Mouse (Mus musculus) induced T-regulatory cell, adult 2 months (primary cell): ENCODE data around the gene Suclg1.

Experiments
- DNase-seq: peaks from one replicate; pipeline ENCODE4 v3.0.0-alpha.2; 2012; ENCODE audit warnings: low read depth

Gene Suclg1

GRCm38 (mm10) chr6:73249851-73250250, 1.7 kb downstream of the Suclg1 start:
- no peak for DNase-seq

GRCm38 (mm10) chr6:73251336-73251735, 3.2 kb downstream of the Suclg1 start:
- DNase-seq, result no peak

- no peak for DNase-seq
Measured at GRCm38 (mm10) chr6:73252396-73252795, 4.2 kb downstream of the Suclg1 start.

- no peak for DNase-seq
Measured at GRCm38 (mm10) chr6:73253006-73253405, 4.8 kb downstream of the Suclg1 start.

DNA sequence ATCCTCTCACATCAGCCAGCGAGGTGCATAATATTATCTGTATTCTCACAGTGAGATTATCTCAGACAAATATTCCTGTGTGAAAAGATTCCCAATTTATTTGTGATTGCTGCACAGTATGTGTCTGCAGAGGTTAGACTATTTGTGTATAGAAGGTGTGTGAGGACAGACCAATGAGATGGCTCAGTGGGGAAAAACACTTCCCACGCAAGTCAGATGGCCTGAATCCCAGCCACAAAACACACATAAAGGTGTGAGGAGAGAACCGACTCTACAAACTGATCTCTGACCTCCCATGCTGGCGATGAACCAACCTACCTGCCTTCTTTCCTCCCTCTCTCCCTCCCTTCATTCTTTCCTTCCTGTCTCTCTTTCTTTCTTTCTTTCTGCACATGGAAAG, 5.4 kb downstream of the Suclg1 start:
- DNase-seq, result no peak

- DNase-seq, result peak; percentile 39
Measured at GRCm38 (mm10) chr6:73254307-73255228, 6.4 kb downstream of the Suclg1 start.

DNA sequence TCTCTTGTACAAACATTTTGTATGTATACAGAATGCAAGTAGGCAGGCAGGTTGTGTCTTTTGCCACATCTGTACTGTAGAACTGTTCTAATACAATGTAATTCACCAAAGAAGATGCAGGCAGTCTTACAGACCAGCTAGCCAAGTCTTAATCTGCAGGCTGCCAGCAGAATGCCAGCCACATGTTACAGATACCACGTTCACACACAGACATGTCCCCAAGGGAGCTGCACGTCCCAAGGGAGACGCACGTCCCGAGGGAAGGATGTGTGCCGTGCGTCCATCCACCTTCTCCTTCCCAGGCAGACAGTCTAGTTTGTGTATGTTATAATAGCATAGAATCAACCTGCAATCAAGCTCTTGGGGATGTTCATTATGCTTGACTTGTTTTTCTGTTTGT, 8.9 kb downstream of the Suclg1 start:
- DNase-seq, result no peak

GRCm38 (mm10) chr6:73260110-73260509, 11.9 kb downstream of the Suclg1 start:
- DNase-seq, result no peak

DNA sequence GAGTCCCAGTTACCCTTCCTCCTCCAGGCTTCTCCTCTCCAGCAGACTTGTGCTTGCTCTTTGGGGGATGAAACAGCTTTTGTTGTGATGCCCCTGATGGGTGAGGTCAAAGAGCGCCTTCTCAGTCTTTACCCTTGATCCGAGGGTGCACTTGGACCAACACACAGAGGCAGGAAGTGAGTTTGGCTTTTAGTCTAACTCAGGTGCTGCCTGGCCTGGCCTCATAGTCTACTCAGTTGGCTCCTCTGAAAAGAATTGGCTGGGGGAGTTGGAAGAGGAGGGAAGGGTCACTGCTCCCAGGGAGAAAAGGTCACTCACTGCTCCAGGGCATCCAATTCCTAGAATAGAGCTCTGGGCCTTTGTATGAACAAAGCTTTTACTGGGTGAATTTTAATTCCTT, 16.6 kb downstream of the Suclg1 start:
- DNase-seq, result no peak

GRCm38 (mm10) chr6:73267738-73268311, 19.6 kb downstream of the Suclg1 start:
- no peak for DNase-seq

DNA sequence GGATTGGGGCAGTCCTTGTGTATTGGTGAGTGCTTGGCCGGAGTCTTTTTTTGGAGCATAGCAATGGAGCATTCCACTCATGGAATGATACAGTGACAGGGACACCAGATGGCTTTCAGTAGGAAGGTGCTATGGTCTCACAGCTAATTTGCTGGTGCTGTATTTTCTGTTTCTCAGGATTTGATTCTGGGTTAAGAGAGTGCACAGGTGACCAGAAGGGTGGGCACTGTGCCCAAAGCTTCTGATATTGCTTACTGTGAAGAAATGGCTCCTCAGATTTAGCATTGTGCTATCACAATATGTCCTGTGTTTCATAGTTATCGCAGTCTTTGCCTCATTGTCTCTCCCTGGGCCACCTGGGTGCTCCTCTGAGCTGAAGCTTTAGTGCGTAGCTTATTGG, 21.2 kb downstream of the Suclg1 start:
- DNase-seq, result no peak

GRCm38 (mm10) chr6:73271546-73272091, 23.4 kb downstream of the Suclg1 start:
- no peak for DNase-seq

GRCm38 (mm10) chr6:73275002-73275401, 26.8 kb downstream of the Suclg1 start:
- DNase-seq, result no peak

DNA sequence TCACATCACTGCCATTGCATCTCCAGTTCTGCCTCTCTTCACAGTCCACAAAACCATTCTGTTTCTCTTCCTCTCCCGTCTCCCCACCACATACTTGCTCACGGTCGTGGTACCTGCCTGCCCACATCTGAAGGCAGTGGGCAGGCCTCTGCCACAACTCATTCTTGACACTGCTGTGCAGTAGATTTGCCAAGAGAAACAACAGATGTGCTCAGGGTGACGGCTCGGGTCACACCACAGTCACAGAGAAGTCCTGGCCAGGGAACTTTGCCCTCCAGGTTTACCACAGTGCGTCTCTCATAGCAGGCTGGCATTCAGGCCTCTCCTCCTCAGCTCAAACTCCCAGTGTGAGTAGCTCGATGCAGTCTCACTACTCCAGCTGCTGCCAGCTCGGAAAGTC, 31.5 kb downstream of the Suclg1 start:
- peak; percentile 4 for DNase-seq

GRCm38 (mm10) chr6:73280546-73281115, 32.4 kb downstream of the Suclg1 start:
- DNase-seq, result no peak

DNA sequence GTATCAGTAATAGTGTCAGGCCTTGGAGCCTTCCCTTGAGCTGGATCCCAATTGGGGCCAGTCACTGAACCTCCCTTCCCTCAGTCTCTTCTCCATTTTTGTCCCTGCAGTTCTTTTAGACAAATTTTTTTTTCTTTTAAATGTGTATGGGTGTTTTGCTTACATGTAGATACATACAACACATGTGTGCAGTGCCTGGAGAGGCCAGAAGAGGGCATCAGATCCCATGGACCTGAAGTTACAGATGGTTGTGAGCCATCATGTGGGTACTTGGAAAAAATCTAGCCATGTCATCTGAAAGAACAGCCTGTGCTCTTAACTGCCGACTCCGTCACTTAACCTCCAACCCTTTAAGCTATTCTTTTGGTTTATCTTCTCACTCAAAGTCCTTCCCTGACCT, 38.1 kb downstream of the Suclg1 start:
- no peak for DNase-seq

DNA sequence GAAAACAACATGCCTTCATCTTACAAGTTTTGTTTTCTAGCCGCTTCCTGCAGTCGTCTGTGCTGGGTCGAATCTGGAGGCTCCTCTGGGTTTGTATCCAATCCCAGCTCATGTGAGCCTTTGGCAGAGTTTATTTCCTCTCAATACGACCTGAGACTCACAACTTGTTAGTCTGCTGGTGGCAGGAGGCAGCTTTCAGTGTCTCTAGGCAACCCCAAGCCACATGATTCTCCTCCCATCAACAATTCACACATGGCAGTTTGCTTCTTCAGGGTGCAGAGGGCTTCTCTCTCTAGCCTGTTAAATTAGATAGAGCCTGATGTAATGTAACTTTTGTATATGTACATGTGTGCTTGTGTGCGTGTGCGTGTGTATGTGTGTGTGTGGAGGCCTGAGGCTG, 58.7 kb downstream of the Suclg1 start:
- DNase-seq, result no peak

- no peak for DNase-seq
Measured at GRCm38 (mm10) chr6:73308685-73309520, 60.7 kb downstream of the Suclg1 start.

DNA sequence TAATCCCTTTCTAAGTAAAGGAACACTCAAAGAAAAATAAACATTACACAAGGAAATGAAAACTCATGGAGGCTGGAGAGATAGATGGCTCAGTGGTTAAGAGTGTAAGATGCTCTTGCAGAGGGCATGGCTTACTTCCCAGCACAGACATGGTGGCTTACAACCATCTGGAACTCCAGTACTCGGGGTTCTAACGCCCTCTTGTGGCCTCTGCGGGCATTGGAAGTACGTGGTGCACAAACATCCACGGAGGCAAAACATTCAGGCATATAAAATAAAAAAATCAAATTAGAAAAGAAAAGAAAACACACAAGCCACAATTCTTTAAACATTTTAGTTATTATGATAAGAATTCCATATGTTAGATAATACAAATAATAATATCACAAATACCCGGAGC, 63.2 kb downstream of the Suclg1 start:
- DNase-seq, result no peak

- DNase-seq, result no peak
Measured at GRCm38 (mm10) chr6:73311786-73312185, 63.6 kb downstream of the Suclg1 start.

DNA sequence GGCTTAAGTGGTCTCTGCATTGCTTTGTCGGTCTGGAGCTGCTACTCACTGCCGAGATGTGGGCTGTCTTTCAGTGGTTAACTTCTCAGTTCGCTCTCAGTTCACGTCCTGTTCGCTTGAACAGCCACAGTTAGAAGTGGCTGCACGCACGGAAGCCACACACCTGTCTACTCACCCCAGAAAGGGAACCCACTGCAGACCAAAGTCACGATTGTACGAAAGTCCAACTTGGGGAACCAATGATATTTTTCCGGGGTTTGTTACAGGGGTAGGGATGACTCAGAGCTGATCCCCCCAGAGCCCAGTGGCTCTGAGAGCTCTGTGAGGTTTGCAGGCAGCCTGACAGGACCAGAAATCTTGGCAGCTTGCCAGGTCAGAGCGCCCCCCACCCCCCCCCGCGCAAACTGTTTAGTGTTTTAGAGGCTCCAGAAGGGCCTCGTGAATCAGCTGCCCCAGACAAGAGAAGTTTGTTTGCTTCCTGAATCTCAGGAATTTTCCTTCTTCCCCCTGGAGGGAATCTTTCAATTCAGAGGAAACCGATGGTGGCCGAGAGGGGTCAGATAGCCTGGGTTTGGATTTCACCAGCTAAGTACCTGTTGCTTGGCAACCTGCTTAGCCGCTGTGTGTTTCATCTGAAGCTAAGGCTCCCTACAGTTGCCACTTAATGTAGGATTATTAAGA, 66.9 kb downstream of the Suclg1 start:
- DNase-seq, result peak; percentile 1
